Mouse (Mus musculus) liver, embryonic 16.5 days (tissue): ENCODE measurements around the gene Acsl1. TPM values are rescaled to one million over a fixed set of nuclear protein-coding genes. Genes with fewer than 3 reads are reported as not detected.
"Not testable (repeated sequence)": the region's sequence is repeated elsewhere in the genome, so short reads cannot be mapped to it uniquely, and the experiment has no call there.

Source experiments
- ATAC-seq: fragments of 200-750 bp; cut with Nextera tagmentation; 2 replicates; pipeline ENCODE4 v1.8.0; 2017; ENCODE audit warnings: low read depth, mild to moderate bottlenecking, moderate number of reproducible peaks, moderate library complexity
- H3K27ac ChIP-seq: fragments of 300-500 bp; sonication (generic); 2 replicates; pipeline ENCODE4 v1.5.1; 2014; ENCODE audit warnings: mild to moderate bottlenecking, low read length
- H3K27me3 ChIP-seq: fragments of 300-500 bp; sonication (generic); 2 replicates; pipeline ENCODE4 v1.6.1; 2014; ENCODE audit warnings: low read depth, low read length, mixed read lengths; ENCODE audit not compliant: control insufficient read depth, insufficient read depth
- H3K36me3 ChIP-seq: fragments of 300-500 bp; sonication (generic); 2 replicates; pipeline ENCODE4 v1.6.1; 2014; ENCODE audit warnings: mild to moderate bottlenecking; ENCODE audit not compliant: control insufficient read depth, insufficient read depth
- H3K4me1 ChIP-seq: fragments of 300-500 bp; sonication (generic); 2 replicates; pipeline ENCODE4 v1.6.1; 2014; ENCODE audit warnings: low read depth, low read length, mixed read lengths; ENCODE audit not compliant: control insufficient read depth
- H3K4me2 ChIP-seq: fragments of 300-500 bp; sonication (generic); 2 replicates; pipeline ENCODE4 v1.6.1; 2014; ENCODE audit warnings: low read depth, low read length, mixed read lengths
- H3K4me3 ChIP-seq: fragments of 300-500 bp; sonication (generic); 2 replicates; pipeline ENCODE4 v1.5.1; 2014; ENCODE audit warnings: low read depth, mild to moderate bottlenecking, low read length
- H3K9ac ChIP-seq: fragments of 300-500 bp; sonication (generic); 2 replicates; pipeline ENCODE4 v1.6.1; 2014; ENCODE audit warnings: low read depth, low read length
- H3K9me3 ChIP-seq: fragments of 300-500 bp; sonication (generic); replicated peaks from 2 replicates; pipeline ENCODE4 v1.6.1; 2016; ENCODE audit warnings: low read length; ENCODE audit not compliant: control insufficient read depth
- WGBS: fragments of 180-500 bp; shearing (Covaris S2); extraction: QIAGEN DNeasy Blood & Tissue Kit; methylation state at CpG from one replicate; pipeline ENCODE4 v1.1.7; 2014; ENCODE audit not compliant: insufficient replicate concordance; 5-methylcytosine and 5-hydroxymethylcytosine counted together
- polyA plus RNA-seq: library from polyadenylated mRNA; unstranded; fragments of >200 nt; fragmentation: Nextera tagmentation; extraction: Ambion mirVana; gene quantifications from 2 replicates; pipeline ENCODE4 v1.2.1, GENCODE M21; 2015

The Acsl1 gene
- polyA plus RNA-seq, 1 experiment from 2014 or later = 168 TPM

DNA sequence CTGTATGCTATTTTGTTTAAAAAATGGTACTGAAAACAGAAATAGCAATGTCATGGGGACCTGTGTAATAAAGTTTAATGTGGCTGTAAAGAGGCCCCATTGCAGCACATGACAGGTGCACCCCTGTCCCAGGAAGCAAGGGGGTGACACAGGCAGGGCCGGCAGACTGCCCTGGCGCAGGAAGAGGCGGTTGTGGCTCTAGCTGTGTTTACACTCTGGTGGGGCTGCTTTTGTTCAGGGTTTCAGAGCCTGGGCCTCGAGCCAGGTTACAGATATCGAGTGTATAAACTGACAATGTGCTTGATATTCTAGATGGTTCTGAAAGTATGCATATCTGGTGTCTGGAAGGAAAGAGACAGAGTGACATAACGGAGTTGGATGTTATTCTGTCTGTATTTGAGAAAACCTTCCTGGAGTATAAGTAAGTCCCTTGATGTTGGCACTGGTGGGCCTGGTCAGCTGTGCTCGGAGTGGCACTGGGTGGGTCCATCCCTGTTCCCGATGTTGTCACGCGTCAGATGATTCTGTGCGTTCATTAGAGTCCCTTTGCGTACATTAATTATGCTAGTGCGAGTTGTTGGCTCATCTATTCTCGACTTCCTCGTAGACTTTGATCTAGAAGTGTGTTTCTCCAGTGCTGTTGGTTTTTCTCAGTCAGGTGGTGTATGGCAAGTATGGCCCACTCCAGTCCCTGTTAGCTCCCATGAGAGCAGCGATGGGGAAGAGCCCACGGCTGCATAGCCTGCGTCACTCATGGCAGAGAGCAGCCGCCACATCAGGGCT is 99.0 kb downstream of the Acsl1 start:
- ATAC-seq = no peak
- Histone ChIP-seq H3K4me3 (no peak overlapping the region), H3K4me2 (no peak overlapping the region), H3K36me3 (peaks cover 18% of the 10 kb centered on the region), H3K27ac (no peak overlapping the region), H3K27me3 (no peaks in the 10 kb centered on the region), H3K4me1 (no peaks in the 10 kb centered on the region), H3K9ac (no peak overlapping the region), H3K9me3 (no peaks in the 10 kb centered on the region)
- 88% methylated on average over 19 of the region's 19 CpGs for WGBS

- peaks cover 20% of the 10 kb centered on the region for H3K36me3 ChIP-seq
- WGBS = 91% methylated on average over 8 of the region's 14 CpGs
- no peak for ATAC-seq
Observed at GRCm38 (mm10) chr8:46570673-46571072, 99.8 kb downstream of the Acsl1 start.

GRCm38 (mm10) chr8:46573446-46573845 is 102.6 kb downstream of the Acsl1 start:
- Histone ChIP-seq H3K27me3 (no peaks in the 10 kb centered on the region), H3K9ac (no peak overlapping the region), H3K36me3 (peaks cover 39% of the 10 kb centered on the region), H3K9me3 (no peaks in the 10 kb centered on the region), H3K4me1 (no peaks in the 10 kb centered on the region), H3K27ac (no peak overlapping the region), H3K4me2 (no peak overlapping the region), H3K4me3 (no peak overlapping the region)
- 87% methylated on average over 2 of the region's 2 CpGs for WGBS
- ATAC-seq = no peak

More at GRCm38 (mm10) chr8:46570673-46571072, 99.8 kb downstream of the Acsl1 start:
- no peaks in the 10 kb centered on the region for H3K4me1 ChIP-seq
- no peak overlapping the region for H3K4me3 ChIP-seq
- H3K4me2 ChIP-seq = no peak overlapping the region
- H3K27me3 ChIP-seq = no peaks in the 10 kb centered on the region
- H3K9ac ChIP-seq = no peak overlapping the region
- no peaks in the 10 kb centered on the region for H3K9me3 ChIP-seq
- H3K27ac ChIP-seq = no peak overlapping the region

DNA sequence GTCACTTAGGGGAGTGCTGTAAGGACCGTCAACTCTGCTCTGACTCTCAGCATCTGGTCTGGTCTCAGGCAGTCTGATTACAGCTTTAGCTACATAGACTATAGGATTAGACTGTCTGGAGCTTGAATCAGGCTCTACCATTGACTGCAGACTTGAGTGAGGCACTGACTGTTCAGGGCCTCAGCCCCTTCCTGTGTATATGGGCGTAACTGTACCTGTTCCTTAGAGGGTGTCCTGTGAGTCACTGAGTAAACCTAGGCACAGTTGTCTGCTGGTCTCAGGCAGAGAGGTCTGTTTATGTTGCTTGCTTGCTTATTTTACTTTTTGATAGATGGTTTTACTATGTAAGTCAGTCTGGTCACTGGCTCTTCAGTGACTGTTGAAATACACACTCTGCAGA is 103.1 kb downstream of the Acsl1 start:
- no peaks in the 10 kb centered on the region for H3K27me3 ChIP-seq
- H3K4me3 ChIP-seq = no peak overlapping the region
- H3K4me2 ChIP-seq = no peak overlapping the region
- H3K27ac ChIP-seq = no peak overlapping the region
- peaks cover 44% of the 10 kb centered on the region for H3K36me3 ChIP-seq
- H3K9ac ChIP-seq = no peak overlapping the region
- no peak for ATAC-seq
- no peaks in the 10 kb centered on the region for H3K4me1 ChIP-seq
- WGBS = 82% methylated on average over 2 of the region's 2 CpGs
- H3K9me3 ChIP-seq = no peaks in the 10 kb centered on the region

GRCm38 (mm10) chr8:46578794-46579193 is 108.0 kb downstream of the Acsl1 start:
- no peaks in the 10 kb centered on the region for H3K27me3 ChIP-seq
- WGBS = 84% methylated on average over 9 of the region's 9 CpGs
- H3K4me2 ChIP-seq = no peak overlapping the region
- no peaks in the 10 kb centered on the region for H3K4me1 ChIP-seq
- no peak overlapping the region for H3K9ac ChIP-seq
- no peak for ATAC-seq
- no peak overlapping the region for H3K4me3 ChIP-seq
- no peak overlapping the region for H3K27ac ChIP-seq
- no peaks in the 10 kb centered on the region for H3K9me3 ChIP-seq
- H3K36me3 ChIP-seq = peaks cover 55% of the 10 kb centered on the region

GRCm38 (mm10) chr8:46584328-46584727 is 113.5 kb downstream of the Acsl1 start:
- H3K27me3 ChIP-seq, H3K4me3 ChIP-seq, H3K9me3 ChIP-seq, H3K4me2 ChIP-seq, ATAC-seq, H3K9ac ChIP-seq, H3K27ac ChIP-seq, H3K4me1 ChIP-seq: not testable (repeated sequence)
- H3K36me3 ChIP-seq = peaks cover 20% of the 10 kb centered on the region
- 64% methylated on average over 4 of the region's 4 CpGs for WGBS

- H3K36me3 ChIP-seq = peaks cover 12% of the 10 kb centered on the region; the same call in 1 of the 2 replicates
- no peak for ATAC-seq
Observed at GRCm38 (mm10) chr8:46585576-46585975, 114.7 kb downstream of the Acsl1 start.

More at GRCm38 (mm10) chr8:46585576-46585975, 114.7 kb downstream of the Acsl1 start:
- 80% methylated on average over 3 of the region's 3 CpGs for WGBS
- no peak overlapping the region for H3K27ac ChIP-seq
- no peak overlapping the region for H3K4me2 ChIP-seq
- peaks cover 6% of the 10 kb centered on the region for H3K4me1 ChIP-seq
- H3K9ac ChIP-seq = no peak overlapping the region
- H3K27me3 ChIP-seq = no peaks in the 10 kb centered on the region
- H3K4me3 ChIP-seq = no peak overlapping the region
- H3K9me3 ChIP-seq = no peaks in the 10 kb centered on the region

Other genes starting within 250 kb of the Acsl1 start
- gene Helt, start 176.4 kb upstream of the Acsl1 start, polyA plus RNA-seq = not detected in 2 replicates
- gene Cenpu, start 81.0 kb downstream of the Acsl1 start, polyA plus RNA-seq = 12.3 and 14.1 TPM in 2 replicates
- gene Primpol, start 146.2 kb downstream of the Acsl1 start, polyA plus RNA-seq = 7.1 and 7.9 TPM in 2 replicates
- 36.5 and 43.4 TPM in 2 replicates for gene Casp3, start 146.3 kb downstream of the Acsl1 start, polyA plus RNA-seq